Mouse (Mus musculus): ENCODE results near the gene Tmc7.

DNA sequence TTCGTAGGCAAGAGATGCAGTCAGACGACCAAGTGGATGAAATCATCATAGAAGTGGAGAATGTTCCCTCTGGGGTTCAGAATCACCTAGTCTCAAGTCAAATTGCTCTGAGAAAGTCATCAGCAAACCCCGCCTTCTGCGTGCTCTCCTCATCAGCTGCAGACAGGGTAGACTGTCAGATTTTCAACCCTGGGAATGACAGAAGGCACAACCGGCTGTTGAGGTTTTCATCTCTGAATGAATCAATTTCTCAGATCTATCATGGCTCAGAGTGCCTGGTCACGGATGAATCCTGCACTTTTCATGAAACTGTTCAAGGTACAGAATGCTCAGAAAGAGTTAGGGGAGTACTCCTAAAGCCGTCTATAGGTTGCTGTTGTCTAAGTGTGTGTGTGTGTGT is 49.4 kb upstream of the Tmc7 start:
- no peak for TF ChIP-seq CTCF (IDR thresholded peaks at IDR 0.05; ENCODE audit: control insufficient read depth, insufficient read depth, insufficient replicate concordance, low read depth, low read length)
- TF ChIP-seq POLR2A (IDR thresholded peaks at IDR 0.05; ENCODE audit: control insufficient read depth, low read depth, low read length): no peak

All from testis, adult 2 months (tissue).